Mouse (Mus musculus): ENCODE data around the gene Ppard. TPM values are rescaled to one million over a fixed set of nuclear protein-coding genes. Genes with fewer than 3 reads are reported as not detected.
A peak's percentile ranks its signal among the peaks of the same experiment; 100 is the strongest.

Ppard gene
- polyA plus RNA-seq, 1 experiment from 2014 or later, result 3.5 TPM

GRCm38 (mm10) chr17:28231026-28231736, 1.3 kb upstream of the Ppard start:
- Histone ChIP-seq H3K4me2 (replicated peaks; ENCODE audit: low read depth, low read length) (no peak overlapping the region), H3K9ac (ENCODE audit: low read depth, low read length) (no peak overlapping the region), H3K27me3 (ENCODE audit: control insufficient read depth, insufficient read depth, low read length) (no peaks in the 10 kb centered on the region), H3K4me3 (ENCODE audit: low read depth, low read length) (no peak overlapping the region), H3K9me3 (ENCODE audit: control insufficient read depth, low read length) (no peaks in the 10 kb centered on the region), H3K36me3 (ENCODE audit: control insufficient read depth, insufficient read depth, low read length) (no peaks in the 10 kb centered on the region), H3K4me1 (replicated peaks; ENCODE audit: control insufficient read depth, insufficient read depth, low read length) (no peaks in the 10 kb centered on the region), H3K27ac (ENCODE audit: low read depth, low read length) (no peak overlapping the region)
- 86% methylated on average over 18 of the region's 18 CpGs for WGBS
- no peak for ATAC-seq (ENCODE audit: low FRiP score)
- DNase-seq (ENCODE audit: low spot score), result no peak

GRCm38 (mm10) chr17:28233091-28233731, 711 bp downstream of the Ppard start:
- Histone ChIP-seq H3K27ac (ENCODE audit: low read depth, low read length) (0 out of 2 replicates have a peak overlapping the region, but pooled peaks have one; percentile 54), H3K4me1 (replicated peaks; ENCODE audit: control insufficient read depth, insufficient read depth, low read length) (no peaks in the 10 kb centered on the region), H3K4me2 (replicated peaks; ENCODE audit: low read depth, low read length) (peak overlapping the region; percentile 92), H3K27me3 (ENCODE audit: control insufficient read depth, insufficient read depth, low read length) (no peaks in the 10 kb centered on the region), H3K4me3 (ENCODE audit: low read depth, low read length) (peak overlapping the region; percentile 77), H3K9me3 (ENCODE audit: control insufficient read depth, low read length) (no peaks in the 10 kb centered on the region), H3K36me3 (ENCODE audit: control insufficient read depth, insufficient read depth, low read length) (no peaks in the 10 kb centered on the region), H3K9ac (ENCODE audit: low read depth, low read length) (peak overlapping the region; percentile 79)
- peak; percentile 64 for ATAC-seq (ENCODE audit: low FRiP score)
- DNase-seq (ENCODE audit: low spot score), result no peak
- 8% methylated on average over 17 of the region's 17 CpGs for WGBS

- H3K4me2 ChIP-seq (replicated peaks; ENCODE audit: low read depth, low read length), result no peak overlapping the region
Observed at GRCm38 (mm10) chr17:28234641-28235040, 2.1 kb downstream of the Ppard start.

GRCm38 (mm10) chr17:28235982-28236635, 3.6 kb downstream of the Ppard start:
- DNase-seq (ENCODE audit: low spot score) (no peak), ATAC-seq (ENCODE audit: low FRiP score) (no peak)
- Histone ChIP-seq H3K9me3 (ENCODE audit: control insufficient read depth, low read length) (no peaks in the 10 kb centered on the region), H3K4me3 (ENCODE audit: low read depth, low read length) (no peak overlapping the region), H3K4me2 (replicated peaks; ENCODE audit: low read depth, low read length) (no peak overlapping the region), H3K27ac (ENCODE audit: low read depth, low read length) (no peak overlapping the region), H3K9ac (ENCODE audit: low read depth, low read length) (no peak overlapping the region), H3K27me3 (ENCODE audit: control insufficient read depth, insufficient read depth, low read length) (no peaks in the 10 kb centered on the region), H3K36me3 (ENCODE audit: control insufficient read depth, insufficient read depth, low read length) (no peaks in the 10 kb centered on the region), H3K4me1 (replicated peaks; ENCODE audit: control insufficient read depth, insufficient read depth, low read length) (no peaks in the 10 kb centered on the region)
- WGBS, result 83% methylated on average over 7 of the region's 7 CpGs

More at GRCm38 (mm10) chr17:28234641-28235040, 2.1 kb downstream of the Ppard start:
- ATAC-seq (ENCODE audit: low FRiP score) (no peak), DNase-seq (ENCODE audit: low spot score) (no peak)
- no peaks in the 10 kb centered on the region for H3K4me1 ChIP-seq (replicated peaks; ENCODE audit: control insufficient read depth, insufficient read depth, low read length)
- no peaks in the 10 kb centered on the region for H3K9me3 ChIP-seq (ENCODE audit: control insufficient read depth, low read length)
- WGBS, result 84% methylated on average over 5 of the region's 5 CpGs
- no peaks in the 10 kb centered on the region for H3K27me3 ChIP-seq (ENCODE audit: control insufficient read depth, insufficient read depth, low read length)
- no peaks in the 10 kb centered on the region for H3K36me3 ChIP-seq (ENCODE audit: control insufficient read depth, insufficient read depth, low read length)
- no peak overlapping the region for H3K27ac ChIP-seq (ENCODE audit: low read depth, low read length)
- H3K9ac ChIP-seq (ENCODE audit: low read depth, low read length), result no peak overlapping the region
- H3K4me3 ChIP-seq (ENCODE audit: low read depth, low read length), result no peak overlapping the region

- Histone ChIP-seq H3K27ac (ENCODE audit: low read depth, low read length) (no peak overlapping the region), H3K9ac (ENCODE audit: low read depth, low read length) (no peak overlapping the region), H3K4me3 (ENCODE audit: low read depth, low read length) (no peak overlapping the region), H3K9me3 (ENCODE audit: control insufficient read depth, low read length) (no peaks in the 10 kb centered on the region), H3K4me1 (replicated peaks; ENCODE audit: control insufficient read depth, insufficient read depth, low read length) (no peaks in the 10 kb centered on the region), H3K4me2 (replicated peaks; ENCODE audit: low read depth, low read length) (no peak overlapping the region), H3K27me3 (ENCODE audit: control insufficient read depth, insufficient read depth, low read length) (no peaks in the 10 kb centered on the region), H3K36me3 (ENCODE audit: control insufficient read depth, insufficient read depth, low read length) (no peaks in the 10 kb centered on the region)
- DNase-seq (ENCODE audit: low spot score), result no peak
- WGBS, result 92% methylated on average over 4 of the region's 4 CpGs
- no peak for ATAC-seq (ENCODE audit: low FRiP score)
Observed at GRCm38 (mm10) chr17:28236636-28237015, 4.1 kb downstream of the Ppard start.

GRCm38 (mm10) chr17:28237362-28237761, 4.9 kb downstream of the Ppard start:
- no peak for DNase-seq (ENCODE audit: low spot score)
- Histone ChIP-seq H3K4me1 (replicated peaks; ENCODE audit: control insufficient read depth, insufficient read depth, low read length) (no peaks in the 10 kb centered on the region), H3K4me3 (ENCODE audit: low read depth, low read length) (no peak overlapping the region), H3K36me3 (ENCODE audit: control insufficient read depth, insufficient read depth, low read length) (no peaks in the 10 kb centered on the region), H3K9me3 (ENCODE audit: control insufficient read depth, low read length) (no peaks in the 10 kb centered on the region), H3K4me2 (replicated peaks; ENCODE audit: low read depth, low read length) (no peak overlapping the region), H3K27me3 (ENCODE audit: control insufficient read depth, insufficient read depth, low read length) (no peaks in the 10 kb centered on the region), H3K9ac (ENCODE audit: low read depth, low read length) (no peak overlapping the region), H3K27ac (ENCODE audit: low read depth, low read length) (no peak overlapping the region)
- WGBS, result 73% methylated on average over 5 of the region's 5 CpGs
- ATAC-seq (ENCODE audit: low FRiP score), result no peak

- Histone ChIP-seq H3K4me2 (replicated peaks; ENCODE audit: low read depth, low read length) (no peak overlapping the region), H3K4me1 (replicated peaks; ENCODE audit: control insufficient read depth, insufficient read depth, low read length) (no peaks in the 10 kb centered on the region), H3K27me3 (ENCODE audit: control insufficient read depth, insufficient read depth, low read length) (no peaks in the 10 kb centered on the region), H3K27ac (ENCODE audit: low read depth, low read length) (no peak overlapping the region), H3K9ac (ENCODE audit: low read depth, low read length) (no peak overlapping the region), H3K4me3 (ENCODE audit: low read depth, low read length) (no peak overlapping the region), H3K9me3 (ENCODE audit: control insufficient read depth, low read length) (no peaks in the 10 kb centered on the region), H3K36me3 (ENCODE audit: control insufficient read depth, insufficient read depth, low read length) (no peaks in the 10 kb centered on the region)
- no peak for ATAC-seq (ENCODE audit: low FRiP score)
- WGBS, result 74% methylated on average over 6 of the region's 6 CpGs
- no peak for DNase-seq (ENCODE audit: low spot score)
Observed at GRCm38 (mm10) chr17:28237874-28238273, 5.4 kb downstream of the Ppard start.

- H3K9me3 ChIP-seq (ENCODE audit: control insufficient read depth, low read length), result no peaks in the 10 kb centered on the region
- H3K4me2 ChIP-seq (replicated peaks; ENCODE audit: low read depth, low read length), result no peak overlapping the region
- no peak overlapping the region for H3K4me3 ChIP-seq (ENCODE audit: low read depth, low read length)
- WGBS, result 94% methylated on average over 5 of the region's 5 CpGs
- no peak for DNase-seq (ENCODE audit: low spot score)
- no peaks in the 10 kb centered on the region for H3K36me3 ChIP-seq (ENCODE audit: control insufficient read depth, insufficient read depth, low read length)
- no peaks in the 10 kb centered on the region for H3K4me1 ChIP-seq (replicated peaks; ENCODE audit: control insufficient read depth, insufficient read depth, low read length)
- no peak overlapping the region for H3K9ac ChIP-seq (ENCODE audit: low read depth, low read length)
- ATAC-seq (ENCODE audit: low FRiP score), result no peak
- H3K27me3 ChIP-seq (ENCODE audit: control insufficient read depth, insufficient read depth, low read length), result no peaks in the 10 kb centered on the region
- no peak overlapping the region for H3K27ac ChIP-seq (ENCODE audit: low read depth, low read length)
Observed at GRCm38 (mm10) chr17:28240846-28241245, 8.3 kb downstream of the Ppard start.
